Mouse (Mus musculus) adrenal gland, adult 2 months (tissue): ENCODE measurements around the gene Hhipl1. TPM values are rescaled to one million over a fixed set of nuclear protein-coding genes. Genes with fewer than 3 reads are reported as not detected.

ENCODE experiments used
- DNase-seq: peaks from one replicate; pipeline ENCODE4 v3.0.0; 2021
- polyA plus RNA-seq: library from polyadenylated mRNA; depleted of rRNA; stranded (reverse); fragments of >200 nt; gene quantifications from 2 replicates; pipeline ENCODE4 v1.2.3, GENCODE M21; 2012
- total RNA-seq, 2 experiments: library from RNA; stranded (reverse); gene quantifications; 2 replicates each; pipeline ENCODE4 v1.2.3; 2021

Gene Hhipl1
- total and polyA plus RNA-seq, 3 experiments, result 0.69 to 1.4 (median 0.76) TPM

DNA sequence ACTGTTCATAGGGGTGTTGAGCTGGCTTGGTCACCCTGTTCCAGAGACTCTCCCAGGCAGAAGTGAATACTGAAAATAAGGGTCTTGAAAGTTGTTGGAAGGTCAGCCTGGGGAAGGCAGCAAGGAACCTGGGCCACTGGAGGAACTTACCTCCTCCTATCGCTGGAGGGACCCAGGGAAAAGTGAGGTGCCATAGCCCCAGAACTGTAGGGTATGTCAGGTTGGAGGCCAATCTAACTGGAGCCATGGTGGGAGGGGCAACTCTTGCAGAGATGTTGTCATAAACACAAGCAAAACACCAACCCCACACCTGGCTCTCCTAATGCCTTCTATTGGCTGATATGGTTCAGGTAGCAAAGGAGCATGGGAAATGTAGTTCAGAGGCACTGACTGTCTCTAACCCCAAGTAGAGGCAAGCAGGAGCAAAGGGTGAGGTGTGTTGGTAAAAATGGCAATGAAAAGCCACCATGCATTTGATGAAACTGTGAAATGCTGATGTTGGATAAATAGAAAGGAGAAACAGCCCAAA lies 7.2 kb downstream of the Hhipl1 start:
- DNase-seq, result no peak

- DNase-seq, result no peak
Observed at GRCm38 (mm10) chr12:108315818-108316217, 9.7 kb downstream of the Hhipl1 start.

GRCm38 (mm10) chr12:108316655-108317054 lies 10.6 kb downstream of the Hhipl1 start:
- DNase-seq, result no peak

DNA sequence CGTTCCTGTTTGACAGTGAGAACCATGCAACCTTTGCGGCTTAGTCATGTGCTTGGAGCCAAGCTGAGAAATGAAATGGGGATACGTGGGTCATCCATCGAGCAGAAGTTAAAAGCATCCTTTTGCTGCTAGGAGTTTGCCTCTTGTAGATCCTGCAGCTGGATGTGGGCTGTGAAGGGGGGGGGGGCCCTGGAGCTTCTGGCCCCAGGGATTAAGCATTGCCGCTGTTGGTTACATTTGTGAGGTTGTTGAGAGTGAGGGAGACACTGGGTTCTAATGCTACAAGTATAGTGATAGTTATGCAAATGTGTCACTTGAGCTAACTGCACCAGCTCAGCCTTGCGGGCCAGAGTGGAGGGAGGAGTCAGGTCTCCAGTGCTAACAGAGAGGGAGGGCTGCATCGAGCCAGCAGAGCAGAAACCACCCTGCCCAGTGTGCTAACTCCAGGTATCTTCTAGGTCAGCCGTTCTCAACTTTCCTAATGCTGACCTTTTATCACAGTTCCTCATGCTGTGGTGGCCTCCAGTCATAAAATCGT lies 11.2 kb downstream of the Hhipl1 start:
- no peak for DNase-seq

- no peak for DNase-seq
Observed at GRCm38 (mm10) chr12:108317826-108318430, 11.9 kb downstream of the Hhipl1 start.

DNA sequence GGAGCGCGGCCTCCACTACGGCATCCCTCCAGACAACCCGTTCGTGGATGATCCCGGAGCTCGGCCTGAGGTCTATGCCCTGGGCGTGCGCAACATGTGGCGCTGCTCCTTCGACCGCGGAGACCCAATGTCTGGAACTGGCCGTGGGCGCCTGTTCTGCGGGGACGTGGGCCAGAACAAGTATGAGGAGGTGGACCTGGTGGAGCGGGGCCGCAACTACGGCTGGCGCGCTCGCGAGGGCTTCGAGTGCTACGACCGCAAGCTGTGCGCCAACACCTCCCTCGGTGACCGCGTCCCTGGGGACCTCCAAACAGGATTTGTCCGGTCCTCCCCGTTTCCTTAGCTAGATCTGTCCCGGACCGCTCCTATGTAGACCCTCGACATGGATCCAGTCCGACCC lies 12.4 kb downstream of the Hhipl1 start:
- DNase-seq, result no peak

DNA sequence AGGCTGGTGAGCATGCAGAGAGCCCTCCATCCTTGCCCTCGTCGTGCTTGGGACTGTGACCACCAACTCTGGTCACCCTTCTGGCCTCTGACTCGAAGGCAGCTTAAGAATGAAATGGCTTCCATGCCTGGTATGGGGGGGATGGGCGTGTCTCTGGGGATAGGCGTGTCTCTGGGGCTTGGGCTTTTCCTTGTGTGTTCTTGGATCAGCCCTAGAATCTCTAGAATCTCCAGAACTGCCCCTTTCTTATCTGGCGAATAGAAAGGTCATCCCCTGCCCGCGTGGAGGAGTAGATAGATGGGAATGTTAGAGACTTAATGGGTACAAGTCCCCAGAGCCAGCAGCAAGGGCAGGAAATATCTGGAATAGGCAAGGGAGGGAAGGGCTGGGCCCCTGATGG lies 14.0 kb downstream of the Hhipl1 start:
- no peak for DNase-seq

- no peak for DNase-seq
Observed at GRCm38 (mm10) chr12:108326401-108326800, 20.3 kb downstream of the Hhipl1 start.

DNA sequence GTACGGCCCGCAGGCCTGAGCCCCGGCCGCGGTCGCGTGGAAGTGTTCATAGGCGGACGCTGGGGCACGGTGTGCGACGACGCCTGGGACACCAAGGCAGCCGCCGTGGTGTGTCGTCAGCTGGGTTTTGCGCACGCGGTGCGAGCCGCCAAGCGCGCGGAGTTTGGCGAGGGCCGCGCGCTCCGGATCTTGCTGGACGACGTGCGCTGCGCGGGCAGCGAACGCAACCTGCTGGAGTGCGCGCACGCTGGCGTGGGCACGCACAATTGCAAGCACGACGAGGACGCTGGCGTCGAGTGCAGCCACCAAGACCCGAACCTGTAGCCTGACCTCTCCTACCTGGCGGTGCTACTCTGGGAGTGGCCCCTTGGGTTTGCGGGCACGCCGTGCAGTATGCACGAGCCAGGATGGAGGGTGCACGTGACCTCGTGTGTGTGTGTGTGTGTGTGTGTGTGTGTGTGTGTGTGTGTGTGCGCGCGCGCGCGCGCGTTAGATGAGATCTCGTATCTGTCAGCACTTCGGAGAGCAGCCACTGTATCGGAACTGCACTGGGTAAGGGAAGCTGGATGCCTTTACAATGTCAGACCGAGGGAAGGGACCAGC lies 21.9 kb downstream of the Hhipl1 start:
- DNase-seq, result peak; percentile 18

GRCm38 (mm10) chr12:108333056-108333455 lies 27.0 kb downstream of the Hhipl1 start:
- DNase-seq, result peak; percentile 91

DNA sequence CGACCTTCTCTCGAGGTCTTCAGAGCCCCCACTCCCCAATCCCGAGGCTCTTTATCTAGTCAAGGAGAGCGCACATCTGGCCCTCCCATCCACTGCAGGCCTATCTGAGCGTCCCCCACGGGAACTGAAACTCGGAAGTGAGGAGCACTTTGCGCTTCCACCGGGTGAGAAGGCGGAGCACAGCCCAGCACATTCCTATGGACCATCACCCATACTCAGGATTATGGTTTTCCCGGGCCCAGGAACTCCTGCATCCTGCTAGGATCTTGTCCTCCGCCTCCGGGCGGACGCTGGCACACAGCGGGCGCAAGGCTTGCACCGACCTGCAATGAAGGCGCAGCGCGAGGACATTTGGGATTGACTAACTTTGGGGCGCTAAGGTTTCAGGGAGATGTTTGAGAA lies 27.4 kb downstream of the Hhipl1 start:
- no peak for DNase-seq

DNA sequence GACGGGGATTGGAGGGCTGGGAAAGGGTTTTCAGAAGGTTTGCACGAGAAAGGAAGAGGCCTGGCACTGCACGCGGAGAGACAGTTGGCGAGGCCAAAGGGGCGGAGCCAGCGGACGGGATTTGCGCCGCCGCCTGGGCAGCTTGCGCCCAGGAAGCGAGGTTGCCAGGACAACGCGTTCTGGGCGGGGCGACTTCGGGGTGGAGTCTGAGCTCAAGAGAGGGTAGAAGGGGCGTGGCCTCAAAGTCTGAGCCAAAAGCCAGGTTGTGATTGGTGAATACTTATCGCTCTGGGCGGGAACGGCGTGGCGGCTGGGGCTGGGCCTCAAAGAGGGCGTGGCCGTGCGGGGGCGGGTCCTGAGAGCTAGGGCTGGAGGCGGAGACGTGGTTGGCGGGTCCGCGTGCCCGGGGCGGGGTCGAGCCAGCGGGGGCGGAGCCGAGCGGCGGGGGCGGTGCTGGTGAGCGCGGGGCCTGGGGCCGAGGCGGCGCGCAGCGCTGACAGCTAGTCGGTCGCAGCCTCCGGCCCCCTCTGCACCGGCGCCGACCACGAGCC lies 27.9 kb downstream of the Hhipl1 start, which contains the start of gene Cyp46a1:
Gene Cyp46a1 (plus strand): TSS at position 487 of the 551 bp plus-strand sequence.
- DNase-seq, result peak; percentile 100

DNA sequence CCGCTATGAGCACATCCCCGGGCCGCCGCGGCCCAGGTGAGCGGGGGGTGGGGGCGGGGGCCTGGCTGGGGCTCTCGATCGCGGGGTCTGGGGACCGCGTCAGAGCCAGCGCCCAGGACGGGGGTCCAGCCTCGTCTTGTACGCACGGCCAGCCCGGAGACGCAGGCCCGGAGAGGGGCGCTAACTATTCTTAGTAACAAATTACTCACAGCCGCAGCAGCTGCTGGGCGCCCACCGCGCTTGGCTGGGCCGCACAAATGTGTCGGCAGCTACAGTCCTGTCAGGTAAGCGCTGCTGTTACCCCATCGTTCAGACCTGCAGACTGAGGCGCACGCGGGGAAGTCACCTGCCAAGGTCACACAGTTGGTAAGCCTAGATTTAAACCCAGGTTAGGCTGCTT lies 28.5 kb downstream of the Hhipl1 start:
- DNase-seq, result no peak

DNA sequence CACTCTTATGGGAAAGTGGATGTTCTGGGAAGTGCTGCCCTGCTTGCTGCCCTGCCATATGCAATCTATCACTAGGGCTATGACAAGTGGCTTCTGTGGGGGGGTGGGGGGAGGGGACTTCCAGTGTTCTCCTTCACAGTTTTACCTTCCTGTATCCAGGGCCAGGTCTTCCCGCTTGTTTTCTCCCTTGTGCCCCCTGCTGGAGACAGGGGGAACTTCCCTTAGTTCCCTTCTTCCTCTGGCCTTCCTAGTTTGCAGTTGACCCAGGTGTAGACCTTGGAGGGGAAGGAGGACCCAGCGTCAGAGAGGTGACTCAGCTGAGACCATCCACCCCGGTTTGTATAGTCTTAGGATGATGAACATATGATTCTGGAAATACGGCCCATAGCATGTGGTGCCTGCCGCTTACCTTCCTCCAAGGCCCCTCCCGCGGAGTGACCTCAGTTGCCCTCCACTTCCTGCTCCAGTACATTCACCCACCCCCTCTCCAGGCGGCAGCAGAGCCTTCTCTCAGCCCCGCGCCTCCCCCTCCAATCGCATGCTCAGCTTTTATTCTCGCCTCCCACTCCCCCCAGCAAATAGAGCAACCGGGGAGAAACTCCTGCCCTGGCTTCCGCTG lies 32.6 kb downstream of the Hhipl1 start:
- peak; percentile 31 for DNase-seq

DNA sequence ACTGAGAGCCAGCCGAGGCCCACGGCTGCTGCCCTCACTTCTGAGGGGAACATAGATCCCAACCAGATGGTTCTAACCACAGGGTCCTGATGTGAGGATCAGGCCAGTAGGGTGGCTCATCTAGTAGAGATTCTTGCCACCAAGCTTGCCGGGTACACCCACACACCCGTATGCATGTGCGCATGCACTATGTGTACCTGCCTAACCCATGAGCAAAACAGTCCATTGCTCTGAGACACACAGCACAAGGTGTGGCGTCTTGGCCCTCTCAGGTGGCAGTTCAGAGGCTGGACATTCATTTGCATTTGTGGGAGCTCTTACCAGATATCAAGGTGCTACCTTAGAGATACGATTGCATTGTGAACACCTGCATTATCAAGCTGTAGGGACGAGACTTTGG lies 42.1 kb downstream of the Hhipl1 start:
- no peak for DNase-seq

DNA sequence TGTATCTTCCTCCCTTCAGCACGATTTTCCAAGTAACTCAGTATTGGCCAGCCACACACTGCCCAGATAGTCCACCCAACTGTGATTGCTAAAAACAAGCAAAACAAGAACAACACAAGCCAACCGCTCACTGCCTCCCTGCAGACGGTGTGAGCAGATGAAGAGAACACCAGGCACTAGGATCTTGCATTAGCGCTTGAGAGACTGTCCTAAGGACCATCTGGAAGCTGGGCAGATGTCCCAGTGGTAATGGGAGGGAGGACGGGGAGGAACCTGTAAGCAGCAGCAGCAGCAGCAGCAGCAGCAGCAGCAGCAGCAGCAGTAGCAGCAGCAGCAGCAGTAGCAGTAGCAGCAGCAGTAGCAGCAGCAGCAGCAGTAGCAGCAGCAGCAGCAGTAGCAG lies 43.0 kb downstream of the Hhipl1 start:
- no peak for DNase-seq

- no peak for DNase-seq
Observed at GRCm38 (mm10) chr12:108350931-108351330, 44.9 kb downstream of the Hhipl1 start.

GRCm38 (mm10) chr12:108352371-108353136 lies 46.5 kb downstream of the Hhipl1 start:
- no peak for DNase-seq

DNA sequence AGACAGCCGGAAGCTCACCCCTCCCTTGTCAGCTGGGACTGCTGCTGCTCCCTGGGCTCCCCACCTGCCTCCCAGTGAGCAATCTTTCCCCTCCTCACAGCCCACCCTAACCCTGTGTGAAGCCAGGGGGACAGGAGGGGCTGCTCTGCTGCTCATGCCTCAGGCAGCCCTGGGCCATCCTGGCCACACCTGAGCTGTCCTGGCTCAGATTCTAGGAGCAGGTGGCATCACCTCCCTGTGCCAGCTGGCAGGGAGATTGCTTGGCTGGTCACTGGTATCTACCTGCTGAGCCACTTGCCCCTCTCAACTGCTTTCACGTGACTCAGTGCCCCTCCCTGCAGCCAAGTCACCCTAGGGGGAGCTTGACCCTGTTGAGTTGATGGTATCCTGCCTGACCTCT lies 48.2 kb downstream of the Hhipl1 start:
- DNase-seq, result no peak

DNA sequence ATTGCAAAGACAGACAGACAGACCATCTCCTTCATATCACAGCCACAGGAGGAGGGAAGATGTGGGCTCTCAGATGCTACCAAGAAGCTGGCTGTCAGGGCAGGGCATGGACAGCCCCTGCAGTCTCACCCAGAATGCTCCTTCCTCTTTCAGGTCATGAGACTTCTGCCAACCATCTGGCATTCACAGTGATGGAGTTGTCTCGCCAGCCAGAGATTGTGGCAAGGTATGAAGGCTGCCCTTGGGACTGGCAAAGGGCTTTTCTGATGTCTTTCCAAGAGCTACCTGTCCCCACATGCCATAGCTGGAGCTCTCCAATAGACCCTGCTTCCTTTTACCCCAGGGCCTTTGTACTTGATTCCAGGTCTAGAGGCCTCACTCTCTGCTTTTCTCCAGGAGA lies 49.2 kb downstream of the Hhipl1 start:
- DNase-seq, result no peak

DNA sequence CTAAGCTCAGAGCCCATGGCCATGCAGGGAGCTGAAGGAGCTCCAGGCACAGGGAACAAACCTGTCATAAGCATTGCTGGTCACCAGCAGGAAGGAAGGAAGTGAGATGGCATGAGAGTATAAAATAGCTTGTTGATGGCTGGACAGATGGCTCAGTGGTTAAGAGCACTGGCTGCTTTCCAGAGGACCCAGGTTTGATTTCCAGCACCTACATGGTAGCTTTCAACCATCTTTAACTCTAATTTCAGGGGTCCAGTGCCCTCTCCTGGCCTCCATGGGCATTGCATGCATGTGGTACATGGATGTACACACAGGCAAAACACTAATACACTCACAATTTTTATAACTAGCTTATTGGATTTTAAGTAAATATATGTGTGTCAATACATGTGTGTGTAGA lies 49.9 kb downstream of the Hhipl1 start:
- no peak for DNase-seq

DNA sequence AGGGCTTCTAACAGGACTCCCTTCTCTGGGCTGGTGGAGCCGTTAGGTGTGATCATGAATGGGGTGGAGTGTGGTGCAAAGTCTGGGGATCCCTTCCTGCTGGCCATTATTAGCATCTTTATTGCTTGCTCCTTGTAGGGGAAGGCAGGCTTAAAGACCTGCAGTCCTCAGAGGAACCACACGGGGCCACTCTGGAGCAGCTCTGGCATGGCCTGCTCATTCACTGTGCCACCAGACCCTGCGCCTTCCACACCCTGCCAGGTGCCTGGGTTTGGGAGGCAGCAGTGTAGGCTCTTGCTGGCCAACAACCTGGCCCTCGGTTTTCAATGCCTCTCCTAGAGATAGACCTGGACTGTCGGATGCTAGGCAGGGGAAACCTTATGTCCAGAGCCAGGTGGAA lies 57.7 kb downstream of the Hhipl1 start:
- peak; percentile 87 for DNase-seq
